Mouse (Mus musculus) embryo, embryonic 11 days (tissue): ENCODE results near the gene Gale.
A peak's percentile ranks its signal among the peaks of the same experiment; 100 is the strongest.
"Not testable (repeated sequence)": the region's sequence is repeated elsewhere in the genome, so short reads cannot be mapped to it uniquely, and the experiment has no call there.

Experiments
- DNase-seq: peaks from one replicate; pipeline ENCODE4 v3.0.0-alpha.2; 2015

Gale gene

DNA sequence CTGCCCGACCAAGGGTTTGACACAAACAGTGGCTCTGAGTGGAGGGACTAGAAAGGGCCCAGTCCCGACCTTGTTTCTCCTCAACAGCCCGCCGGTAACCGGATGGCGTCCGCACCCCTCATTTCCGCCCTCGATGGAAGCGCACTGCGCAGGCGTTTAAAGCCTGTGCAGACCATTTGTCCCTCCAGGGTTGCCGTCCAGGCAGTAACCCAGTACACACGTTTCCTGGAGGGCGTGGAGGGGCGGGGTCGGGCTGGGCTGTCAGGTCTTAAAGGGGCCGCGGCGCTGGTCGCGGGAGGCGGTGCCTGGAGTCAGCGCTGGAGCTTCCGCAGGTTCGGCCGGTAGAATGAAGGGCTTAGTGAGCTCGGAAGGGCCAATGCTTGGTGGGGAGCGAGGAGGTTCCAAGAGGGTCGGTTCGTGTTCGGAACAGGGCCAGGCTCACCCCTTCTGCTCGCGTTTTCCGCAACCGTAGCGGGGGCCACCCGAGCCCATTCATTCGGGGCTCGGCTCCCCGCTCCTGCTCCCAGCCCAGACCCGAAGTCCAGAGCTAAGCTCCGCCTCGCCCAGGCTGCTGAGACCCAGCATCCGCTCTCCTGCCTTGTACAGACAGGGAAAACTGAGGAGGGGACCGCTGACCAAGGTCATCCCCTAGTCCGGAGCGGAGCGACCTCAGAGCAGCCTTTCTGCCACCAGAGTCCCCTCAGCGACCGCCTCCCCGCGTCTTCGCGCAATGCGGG lies at the start of gene Gale:
TSS of gene Gale (plus strand) at position 271 of the 737 bp plus-strand sequence.
- peak; percentile 99 for DNase-seq

DNA sequence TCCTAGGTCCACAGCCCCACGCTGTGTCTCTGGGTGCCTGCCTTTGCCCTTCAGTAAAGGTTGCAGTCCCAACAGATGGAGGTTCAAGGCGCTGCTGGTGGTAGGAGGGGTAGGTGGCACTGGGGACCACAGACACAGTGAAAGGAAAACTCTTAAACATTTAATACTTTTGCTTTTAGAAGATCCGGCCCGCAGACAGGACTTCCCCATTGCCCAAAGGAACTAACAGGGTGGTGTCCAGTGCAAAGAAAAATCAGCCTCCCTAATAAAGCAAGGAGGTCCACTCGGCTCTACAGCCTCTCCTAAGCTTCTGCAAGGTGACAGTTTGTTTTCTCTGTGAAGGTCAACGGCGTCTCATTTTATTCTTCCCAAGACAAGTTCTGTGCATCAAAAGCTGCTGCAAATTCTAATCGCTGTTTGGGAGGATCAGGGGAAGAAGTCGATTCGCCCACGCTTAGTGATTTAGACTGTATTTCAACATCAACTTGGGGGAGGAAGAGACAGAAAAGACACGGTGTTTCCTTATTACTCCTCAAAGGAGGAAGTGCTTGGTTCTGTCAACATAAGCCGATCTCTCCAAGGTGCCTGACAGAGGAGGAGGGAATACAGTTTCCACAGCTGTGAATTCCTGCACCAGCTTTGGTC lies 44.8 kb upstream of the Gale start:
- DNase-seq: no peak

- no peak for DNase-seq
Measured at GRCm38 (mm10) chr4:135919280-135919639, 44.3 kb upstream of the Gale start.

GRCm38 (mm10) chr4:135920304-135921241 lies 43.0 kb upstream of the Gale start, which contains the start of gene Fuca1:
Gene Fuca1 (plus strand): TSS chr4:135920735.
- DNase-seq: peak; percentile 98

- peak; percentile 46 for DNase-seq
Measured at GRCm38 (mm10) chr4:135921257-135922120, 42.0 kb upstream of the Gale start.

- DNase-seq: no peak
Measured at GRCm38 (mm10) chr4:135922190-135922589, 41.3 kb upstream of the Gale start.

GRCm38 (mm10) chr4:135924418-135924817 lies 39.1 kb upstream of the Gale start:
- no peak for DNase-seq

- no peak for DNase-seq
Measured at GRCm38 (mm10) chr4:135925341-135925740, 38.2 kb upstream of the Gale start.

DNA sequence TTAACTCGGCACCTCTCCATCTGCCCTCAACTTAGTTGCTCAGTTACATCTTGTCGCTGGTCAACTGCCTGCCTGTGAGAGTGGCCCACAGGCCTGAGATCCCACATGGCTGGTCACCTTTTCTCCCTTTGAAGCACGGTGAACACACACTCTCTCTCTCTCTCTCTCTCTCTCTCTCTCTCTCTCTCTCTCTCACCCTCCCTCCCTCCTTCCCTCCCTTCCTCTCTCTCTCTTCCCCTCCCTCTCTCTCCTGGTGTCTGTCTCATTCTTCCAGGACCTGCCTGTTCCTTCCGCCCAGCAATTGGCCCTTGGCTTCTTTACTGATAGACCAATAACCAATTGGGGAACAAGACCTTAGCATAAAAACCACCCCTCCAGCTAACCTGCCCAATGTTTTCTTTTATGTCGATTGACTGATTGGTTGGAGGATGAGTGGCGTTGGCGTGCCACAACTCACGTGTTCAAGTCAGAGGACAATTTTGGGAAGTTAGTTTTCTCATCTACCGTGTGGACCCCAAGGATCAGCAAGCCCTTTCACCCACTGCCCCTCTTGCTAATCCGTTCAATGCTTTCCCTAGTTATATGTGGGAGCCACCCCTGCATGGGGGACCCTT lies 37.2 kb upstream of the Gale start:
- no peak for DNase-seq

- DNase-seq: no peak
Measured at GRCm38 (mm10) chr4:135926861-135927260, 36.7 kb upstream of the Gale start.

- DNase-seq: no peak
Measured at GRCm38 (mm10) chr4:135928376-135928775, 35.2 kb upstream of the Gale start.

- no peak for DNase-seq
Measured at GRCm38 (mm10) chr4:135929405-135929804, 34.1 kb upstream of the Gale start.

DNA sequence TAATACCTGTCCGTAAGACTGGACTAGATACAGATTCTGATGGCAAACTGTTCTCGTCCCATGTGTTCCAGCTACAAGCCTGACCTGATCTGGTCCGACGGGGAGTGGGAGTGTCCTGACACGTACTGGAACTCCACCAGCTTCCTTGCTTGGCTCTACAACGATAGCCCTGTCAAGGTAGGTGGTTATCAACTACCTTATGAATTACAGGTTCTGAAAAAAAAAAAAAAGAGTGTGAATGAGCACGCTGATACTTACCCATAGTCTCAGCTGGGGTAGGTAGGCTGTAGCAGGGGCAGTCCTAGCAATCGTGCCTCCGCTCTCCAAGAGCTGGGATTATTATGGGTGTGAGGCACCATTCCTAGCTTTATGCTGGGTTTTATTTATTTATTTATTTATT lies 33.7 kb upstream of the Gale start:
- DNase-seq: no peak

GRCm38 (mm10) chr4:135930239-135930638 lies 33.3 kb upstream of the Gale start:
- no peak for DNase-seq

GRCm38 (mm10) chr4:135931832-135932231 lies 31.7 kb upstream of the Gale start:
- peak; percentile 48 for DNase-seq

DNA sequence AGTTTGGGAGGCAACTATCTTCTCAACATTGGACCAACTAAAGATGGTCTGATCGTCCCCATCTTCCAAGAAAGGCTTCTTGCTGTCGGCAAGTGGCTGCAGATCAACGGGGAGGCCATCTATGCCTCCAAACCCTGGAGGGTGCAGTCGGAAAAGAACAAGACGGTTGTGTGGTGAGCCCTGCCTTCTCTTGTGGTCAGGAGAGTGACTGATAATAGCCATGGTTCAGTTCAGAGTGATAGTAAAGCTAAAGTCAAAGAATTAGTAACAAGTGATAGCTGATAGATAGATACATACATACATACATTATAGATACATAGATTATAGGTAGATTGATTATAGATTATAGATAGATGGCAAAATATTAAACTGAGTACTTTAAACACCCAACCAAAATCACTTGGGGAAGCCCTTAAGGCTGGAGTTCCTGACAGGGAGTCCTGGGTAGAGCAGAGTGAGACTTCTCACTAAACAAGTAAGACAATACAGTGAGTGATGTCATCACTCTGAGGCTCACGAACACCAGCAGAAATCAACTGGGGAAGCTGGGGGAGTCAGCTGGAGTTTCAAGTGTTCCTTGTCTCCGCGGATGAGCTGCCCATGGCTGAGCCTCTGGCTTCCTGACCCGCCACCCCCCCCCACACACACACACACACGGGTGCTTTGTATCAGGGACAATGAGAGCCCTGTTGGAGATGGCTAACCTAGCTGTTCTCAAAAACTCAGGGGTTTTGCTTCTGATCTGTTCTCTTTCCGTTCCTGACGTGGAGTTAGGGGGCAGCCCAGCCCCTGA lies 28.6 kb upstream of the Gale start:
- peak; percentile 21 for DNase-seq

DNA sequence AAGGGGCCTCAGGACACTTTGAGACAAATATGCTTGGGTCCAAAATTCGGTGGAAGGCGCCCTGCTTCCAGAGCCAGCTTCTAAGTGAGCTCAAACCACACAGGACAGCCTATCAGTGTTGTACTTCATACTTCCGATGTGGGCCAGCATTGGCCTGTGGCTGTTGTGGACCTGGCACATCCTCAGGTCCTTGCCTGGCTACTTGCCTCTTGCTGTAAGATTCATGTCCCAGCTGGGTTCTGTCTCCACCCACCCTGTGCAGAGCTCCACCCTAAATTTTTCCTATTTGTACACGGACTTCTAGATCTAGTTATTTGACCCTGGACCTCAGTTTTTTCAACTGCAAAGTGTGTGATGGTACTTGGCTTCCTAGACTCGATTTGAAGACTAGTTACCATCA lies 28.0 kb upstream of the Gale start:
- no peak for DNase-seq

GRCm38 (mm10) chr4:135938858-135939257 lies 24.7 kb upstream of the Gale start:
- no peak for DNase-seq

GRCm38 (mm10) chr4:135941026-135941425 lies 22.5 kb upstream of the Gale start:
- not testable (repeated sequence) for DNase-seq

GRCm38 (mm10) chr4:135942193-135942592 lies 21.3 kb upstream of the Gale start:
- no peak for DNase-seq

DNA sequence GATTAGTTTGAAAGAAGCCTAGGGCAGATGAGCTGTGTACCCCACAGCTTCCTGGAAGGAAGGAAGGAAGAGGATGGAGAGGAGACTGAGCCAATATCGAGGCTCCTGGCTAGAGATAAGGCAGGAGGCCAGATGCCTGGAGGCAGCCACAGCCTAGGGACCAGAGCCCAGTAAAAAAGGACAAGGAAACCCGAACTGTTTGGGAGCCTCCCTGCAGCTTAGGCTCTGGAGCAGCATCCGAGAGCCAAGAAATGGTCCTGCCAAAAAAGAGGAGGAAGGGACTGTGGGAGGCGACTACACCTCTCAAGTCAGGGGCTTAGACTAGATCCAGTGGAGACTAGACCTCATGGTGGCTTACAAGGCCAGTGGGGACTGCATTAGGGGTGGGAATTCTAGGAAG lies 20.1 kb upstream of the Gale start:
- DNase-seq: no peak
